Comparison of ENCODE assay signal across 33 mouse cellular contexts in the genomic region with DNA sequence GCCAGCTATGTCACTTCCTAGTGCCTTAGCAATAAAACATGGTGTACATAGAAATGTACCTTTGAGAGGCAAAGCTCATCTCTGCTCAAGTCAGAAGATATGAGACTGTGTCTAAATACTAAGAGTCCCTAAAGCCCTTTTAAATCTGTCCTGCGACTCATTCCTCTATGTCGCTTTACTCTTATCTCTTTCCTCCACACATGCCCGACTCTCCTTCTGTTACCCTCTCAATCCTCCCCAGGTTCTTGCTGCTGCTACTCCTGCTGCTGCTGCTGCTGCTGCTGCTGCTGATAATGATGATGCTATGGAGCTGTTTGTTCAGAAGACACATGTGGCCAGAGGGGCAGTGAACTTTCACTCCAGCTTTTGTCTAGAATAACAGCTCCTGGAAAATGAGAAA. TPM values are rescaled to one million over a fixed set of nuclear protein-coding genes. Genes with fewer than 3 reads are reported as not detected.
"Had no signal": no experiment of that assay in that cellular context is flagged by ENCODE, and none has a peak within 500 bp of the region (broad histone marks: within the 10 kb centered on the region; RNA-seq: fewer than 3 reads in every experiment).

No protein-coding gene starts in this region.

- DNase-seq: heart, postnatal 10 days; heart, postnatal 14 days; heart, postnatal 36 days; heart, postnatal 4 days; kidney, adult 11 months; kidney, adult 18-20 months; kidney, adult 2 months; kidney, adult 8-10 months; kidney, adult 9 months; kidney, postnatal 10 days; kidney, postnatal 14 days; kidney, postnatal 25 days; kidney, postnatal 36 days; kidney, postnatal 4 days; layer of hippocampus, adult 9-11 months; layer of hippocampus, postnatal 36 days had no signal

- H3K4me3 ChIP-seq: heart, embryonic 12.5 days; heart, embryonic 13.5 days; heart, embryonic 15.5 days; hindbrain, embryonic 10.5 days; hindbrain, embryonic 12.5 days; hindbrain, embryonic 13.5 days; hindbrain, embryonic 15.5 days; intestine, embryonic 15.5 days; kidney, embryonic 15.5 days; layer of hippocampus, adult 2 months; left cerebral cortex, adult 2 months had no signal

- H3K4me1 ChIP-seq: heart, embryonic 15.5 days; intestine, embryonic 15.5 days had no signal

- H3K27me3 ChIP-seq: heart, embryonic 12.5 days; heart, embryonic 13.5 days; heart, embryonic 15.5 days; hindbrain, embryonic 12.5 days; hindbrain, embryonic 13.5 days; hindbrain, embryonic 15.5 days; intestine, embryonic 15.5 days; kidney, embryonic 15.5 days had no signal

- ATAC-seq: hindbrain, embryonic 16.5 days; hindbrain, postnatal 0 days; inflammation-experienced regulatory T-cells, adult 6 months; intestine, embryonic 15.5 days; intestine, embryonic 16.5 days; intestine, postnatal 0 days had no signal

- H3K9me3 ChIP-seq: heart, embryonic 12.5 days; heart, embryonic 13.5 days; heart, embryonic 15.5 days; hindbrain, embryonic 10.5 days; hindbrain, embryonic 12.5 days; hindbrain, embryonic 13.5 days; hindbrain, embryonic 15.5 days; intestine, embryonic 15.5 days; kidney, embryonic 15.5 days had no signal

- H3K36me3 ChIP-seq: heart, embryonic 12.5 days; heart, embryonic 15.5 days; hindbrain, embryonic 10.5 days; hindbrain, embryonic 12.5 days; hindbrain, embryonic 13.5 days; hindbrain, embryonic 15.5 days; intestine, embryonic 15.5 days had no signal

RNA-seq across cellular contexts. Expression of gene Col12a1, which starts 31.4 kb away (rescaled TPM):
- total RNA-seq: hematopoietic stem cell, adult 5-6 weeks had no signal
